ENCODE assay signal across 9 mouse cellular contexts in the genomic region with DNA sequence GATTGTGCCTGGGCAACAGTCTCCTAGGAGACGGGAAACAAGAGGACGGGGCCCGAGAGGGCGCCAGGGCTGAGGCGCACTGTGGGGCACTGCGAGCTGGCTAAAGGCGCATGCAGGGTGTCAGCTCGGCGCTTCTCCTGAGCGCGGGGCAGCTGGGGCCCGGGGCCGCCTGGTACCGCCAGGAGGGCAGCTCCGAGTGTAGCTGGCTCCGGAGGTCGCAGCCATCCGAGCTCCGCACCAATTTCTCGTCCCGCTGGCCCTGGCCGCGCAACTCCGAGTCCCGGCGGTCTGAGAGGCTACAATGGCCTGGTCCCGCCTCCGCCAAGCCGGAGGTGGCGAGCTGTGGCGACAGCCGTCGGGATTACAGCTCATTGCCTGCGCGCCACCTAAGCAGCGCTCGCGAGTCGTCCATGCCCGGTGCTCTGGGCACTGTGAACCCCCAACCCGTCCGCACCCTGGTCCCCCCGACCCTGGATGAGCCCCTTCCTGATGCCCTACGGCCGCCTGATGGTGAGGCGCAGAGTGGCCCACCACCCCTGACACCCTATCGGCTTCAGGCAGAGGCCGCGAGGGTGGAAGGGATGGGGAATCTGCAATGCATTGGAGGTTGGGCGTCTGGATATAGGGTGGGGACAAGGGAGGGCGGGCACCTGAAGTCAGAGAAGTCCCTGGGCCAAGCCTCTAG. TPM values are rescaled to one million over a fixed set of nuclear protein-coding genes. Genes with fewer than 3 reads are reported as not detected.
DNase-seq lines count a peak whose midpoint lies in the region; ATAC-seq and TF ChIP-seq lines count a peak whose summit lies in the region.
"Had no signal": no experiment of that assay in that cellular context is flagged by ENCODE, and none has a peak within 500 bp of the region (broad histone marks: within the 10 kb centered on the region; RNA-seq: fewer than 3 reads in every experiment).

No protein-coding gene starts in this region.

- TF ChIP-seq EP300 in ES-Bruce4 (IDR thresholded peaks at IDR 0.05; ENCODE audit: insufficient read depth, low read depth, low read length), result no peak

- DNase-seq in cerebellum, adult 11-12 months, result peak; percentile 52
- peak; percentile 71 to 73 for DNase-seq in layer of hippocampus, postnatal 10 days (ENCODE audit: low spot score in 2 of 2)
- peak; percentile 28 for DNase-seq in ovary, postnatal 14 days (ENCODE audit: low spot score)

- no peak for TF ChIP-seq CTCF in ES-Bruce4 (IDR thresholded peaks at IDR 0.05; ENCODE audit: low read depth, low read length)

- H3K27me3 ChIP-seq in ES-Bruce4 (ENCODE audit: control insufficient read depth, insufficient read depth, low read length, poor library complexity, severe bottlenecking), result no peaks in the 10 kb centered on the region
- H3K27me3 ChIP-seq in forebrain, embryonic 15.5 days, result no peaks in the 10 kb centered on the region
- H3K27me3 ChIP-seq in lung, embryonic 16.5 days (ENCODE audit: control insufficient read depth, insufficient read depth, low read depth, low read length), result no peaks in the 10 kb centered on the region
- H3K27me3 ChIP-seq: CH12.LX had no signal

- ATAC-seq in forebrain, embryonic 15.5 days (replicated peaks), result peak; percentile 89
- ATAC-seq in hematopoietic stem cell, adult 5-6 weeks (replicated peaks in 1 of 2; ENCODE audit: insufficient read depth in 1 of 2, low FRiP score in 2 of 2, low TSS enrichment in 1 of 2, low read depth in 1 of 2, poor library complexity in 2 of 2, severe bottlenecking in 2 of 2), result peak; percentile 63 to 74
- ATAC-seq in lung, embryonic 16.5 days (ENCODE audit: low read depth), result peak; percentile 85
- no peak for ATAC-seq in inflammation-experienced regulatory T-cells, adult 6 months

- H3K27ac ChIP-seq in ES-Bruce4 (ENCODE audit: insufficient read depth, low read length), result no peak overlapping the region
- H3K27ac ChIP-seq in forebrain, embryonic 15.5 days (replicated peaks), result peak overlapping the region; percentile 77
- H3K27ac ChIP-seq in lung, embryonic 16.5 days (ENCODE audit: low read length), result no peak overlapping the region

- H3K4me1 ChIP-seq in ES-Bruce4 (ENCODE audit: control insufficient read depth, insufficient read depth, low read length), result peaks cover 3% of the 10 kb centered on the region
- H3K4me1 ChIP-seq in forebrain, embryonic 15.5 days, result peaks cover 14% of the 10 kb centered on the region
- peaks cover 4% of the 10 kb centered on the region for H3K4me1 ChIP-seq in lung, embryonic 16.5 days (replicated peaks; ENCODE audit: control insufficient read depth, insufficient read depth, low read length)

- TF ChIP-seq POLR2A in ES-Bruce4 (IDR thresholded peaks at IDR 0.05; ENCODE audit: insufficient read depth, low read length), result no peak

- H3K9me3 ChIP-seq in ES-Bruce4 (replicated peaks; ENCODE audit: control insufficient read depth, insufficient read depth, low read length, poor library complexity, severe bottlenecking), result no peaks in the 10 kb centered on the region
- H3K9me3 ChIP-seq in forebrain, embryonic 15.5 days, result no peaks in the 10 kb centered on the region
- H3K9me3 ChIP-seq in lung, embryonic 16.5 days (ENCODE audit: control insufficient read depth, low read length), result no peaks in the 10 kb centered on the region

- H3K9ac ChIP-seq in ES-Bruce4 (ENCODE audit: low read depth, poor library complexity, severe bottlenecking), result peak overlapping the region; percentile 72
- H3K9ac ChIP-seq in forebrain, embryonic 15.5 days (replicated peaks), result peak overlapping the region; percentile 65
- H3K9ac ChIP-seq in lung, embryonic 16.5 days (ENCODE audit: low read length), result peak overlapping the region; percentile 69

- peaks cover 13% of the 10 kb centered on the region for H3K36me3 ChIP-seq in ES-Bruce4 (ENCODE audit: control insufficient read depth, insufficient read depth, low read length, poor library complexity, severe bottlenecking)
- H3K36me3 ChIP-seq in forebrain, embryonic 15.5 days, result peaks cover 36% of the 10 kb centered on the region
- H3K36me3 ChIP-seq in lung, embryonic 16.5 days (ENCODE audit: control insufficient read depth, insufficient read depth, low read length), result peaks cover 21% of the 10 kb centered on the region

- under 1% methylated on average over 51 of the region's 51 CpGs for WGBS in forebrain, embryonic 15.5 days
- WGBS in lung, embryonic 16.5 days, result 3% methylated on average over 50 of the region's 51 CpGs

- peak overlapping the region; percentile 76 for H3K4me2 ChIP-seq in forebrain, embryonic 15.5 days (replicated peaks)
- H3K4me2 ChIP-seq in lung, embryonic 16.5 days (ENCODE audit: low read depth, low read length), result peak overlapping the region; percentile 84

- peak overlapping the region; percentile 59 for H3K4me3 ChIP-seq in ES-Bruce4 (ENCODE audit: low read depth, low read length)
- H3K4me3 ChIP-seq in forebrain, embryonic 15.5 days, result peak overlapping the region; percentile 47
- peak overlapping the region; percentile 52 for H3K4me3 ChIP-seq in lung, embryonic 16.5 days (ENCODE audit: low read length)

RNA-seq across cellular contexts. Expression of a gene that starts 3.5 kb away (rescaled TPM):
- polyA plus RNA-seq in ES-Bruce4 (2011; ENCODE audit: insufficient read depth, insufficient read length, low read depth, missing spikeins), result 2.9 and 3.8 TPM in 2 replicates
- 7.6 and 8.1 TPM in 2 replicates for polyA plus RNA-seq in forebrain, embryonic 15.5 days (2015; fragmentation: Nextera tagmentation; extraction: Ambion mirVana)
- 1.5 and 7.5 TPM in 2 replicates for total RNA-seq in hematopoietic stem cell, adult 5-6 weeks (2017)
- total RNA-seq in layer of hippocampus, postnatal 10 days (2021), result 10 to 100 TPM; 11.2 to 13.2 TPM
- 4.8 and 7.3 TPM in 2 replicates for polyA plus RNA-seq in lung, embryonic 16.5 days (2015; fragmentation: Nextera tagmentation; extraction: Ambion mirVana)
- 10 to 100 TPM in 2 of 3 experiments, 1 to 10 TPM in 1; 6.6 to 18.5 (median 16.4) TPM for polyA plus RNA-seq in inflammation-experienced regulatory T-cells, adult 6 months (2017; shearing (Covaris generic))

RNA-seq across cellular contexts. Expression of a gene that starts 14.6 kb away (rescaled TPM):
- 120 and 130 TPM in 2 replicates for polyA plus RNA-seq in ES-Bruce4 (2011; ENCODE audit: insufficient read depth, insufficient read length, low read depth, missing spikeins)
- 390 and 428 TPM in 2 replicates for polyA plus RNA-seq in forebrain, embryonic 15.5 days (2015; fragmentation: Nextera tagmentation; extraction: Ambion mirVana)
- total RNA-seq in hematopoietic stem cell, adult 5-6 weeks (2017), result 159 and 191 TPM in 2 replicates
- total RNA-seq in layer of hippocampus, postnatal 10 days (2021), result 100 to 1,000 TPM; 324 to 337 TPM
- polyA plus RNA-seq in lung, embryonic 16.5 days (2015; fragmentation: Nextera tagmentation; extraction: Ambion mirVana), result 384 and 398 TPM in 2 replicates
- 100 to 1,000 TPM; 516 to 980 (median 581) TPM for polyA plus RNA-seq in inflammation-experienced regulatory T-cells, adult 6 months (2017; shearing (Covaris generic))

RNA-seq across cellular contexts. Expression of a gene that starts 14.8 kb away (rescaled TPM):
- polyA plus RNA-seq in ES-Bruce4 (2011; ENCODE audit: insufficient read depth, insufficient read length, low read depth, missing spikeins), result 41.0 and 41.4 TPM in 2 replicates
- polyA plus RNA-seq in forebrain, embryonic 15.5 days (2015; fragmentation: Nextera tagmentation; extraction: Ambion mirVana), result 79.4 and 82.2 TPM in 2 replicates
- 25.5 and 37.9 TPM in 2 replicates for total RNA-seq in hematopoietic stem cell, adult 5-6 weeks (2017)
- total RNA-seq in layer of hippocampus, postnatal 10 days (2021), result 10 to 100 TPM; 51.0 to 58.4 TPM
- polyA plus RNA-seq in lung, embryonic 16.5 days (2015; fragmentation: Nextera tagmentation; extraction: Ambion mirVana), result 52.6 and 54.3 TPM in 2 replicates
- 10 to 100 TPM; 27.5 to 44.5 (median 43.3) TPM for polyA plus RNA-seq in inflammation-experienced regulatory T-cells, adult 6 months (2017; shearing (Covaris generic))

RNA-seq across cellular contexts. Expression of a gene that starts 26.6 kb away (rescaled TPM):
- 13.8 and 32.6 TPM in 2 replicates for polyA plus RNA-seq in ES-Bruce4 (2011; ENCODE audit: insufficient read depth, insufficient read length, low read depth, missing spikeins)
- 14.8 and 23.3 TPM in 2 replicates for polyA plus RNA-seq in forebrain, embryonic 15.5 days (2015; fragmentation: Nextera tagmentation; extraction: Ambion mirVana)
- total RNA-seq in hematopoietic stem cell, adult 5-6 weeks (2017), result 4.5 and 4.6 TPM in 2 replicates
- 10 to 100 TPM; 21.3 to 26.9 TPM for total RNA-seq in layer of hippocampus, postnatal 10 days (2021)
- polyA plus RNA-seq in lung, embryonic 16.5 days (2015; fragmentation: Nextera tagmentation; extraction: Ambion mirVana), result 18.0 and 21.5 TPM in 2 replicates
- 10 to 100 TPM in 2 of 3 experiments, 1 to 10 TPM in 1; 6.5 to 13.4 (median 12.0) TPM for polyA plus RNA-seq in inflammation-experienced regulatory T-cells, adult 6 months (2017; shearing (Covaris generic))

RNA-seq across cellular contexts. Expression of a gene that starts 43.0 kb away (rescaled TPM):
- not detected in 2 replicates for polyA plus RNA-seq in ES-Bruce4 (2011; ENCODE audit: insufficient read depth, insufficient read length, low read depth, missing spikeins)
- polyA plus RNA-seq in forebrain, embryonic 15.5 days (2015; fragmentation: Nextera tagmentation; extraction: Ambion mirVana), result not detected in 2 replicates
- total RNA-seq in hematopoietic stem cell, adult 5-6 weeks (2017), result not detected in 2 replicates
- not detected for total RNA-seq in layer of hippocampus, postnatal 10 days (2021)
- 0.49 TPM in 1 of 2 replicates, not detected in the other for polyA plus RNA-seq in lung, embryonic 16.5 days (2015; fragmentation: Nextera tagmentation; extraction: Ambion mirVana)
- polyA plus RNA-seq in inflammation-experienced regulatory T-cells, adult 6 months (2017; shearing (Covaris generic)), result not detected
- total RNA-seq: CH12.LX had no signal
